ENCODE assay signal across 18 mouse cellular contexts in the genomic region with DNA sequence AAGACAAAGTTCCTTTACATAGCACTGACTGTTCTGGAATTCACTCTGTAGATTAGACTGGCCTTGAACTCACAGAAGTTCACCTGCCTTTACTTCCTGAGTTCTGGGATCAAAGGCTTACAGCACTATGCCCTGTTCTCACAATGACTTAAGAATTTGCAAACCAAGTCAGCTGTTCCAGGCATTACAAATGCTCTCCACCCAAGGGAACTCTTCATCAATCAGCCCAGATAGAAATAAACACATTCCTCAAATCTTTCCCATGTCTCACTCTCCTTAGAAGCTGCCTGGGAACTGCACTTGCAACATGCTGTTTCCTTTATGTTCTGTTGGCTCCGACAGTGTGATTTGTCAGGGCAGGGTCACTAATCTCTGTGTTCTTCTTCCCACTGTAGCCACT. TPM values are rescaled to one million over a fixed set of nuclear protein-coding genes. Genes with fewer than 3 reads are reported as not detected.
A peak's percentile ranks its signal among the peaks of the same experiment; 100 is the strongest.
DNase-seq lines count a peak whose midpoint lies in the region; ATAC-seq and TF ChIP-seq lines count a peak whose summit lies in the region.
"Had no signal": no experiment of that assay in that cellular context is flagged by ENCODE, and none has a peak within 500 bp of the region (broad histone marks: within the 10 kb centered on the region; RNA-seq: fewer than 3 reads in every experiment).

No protein-coding gene starts in this region.

- H3K27me3 ChIP-seq in lung, embryonic 14.5 days (ENCODE audit: insufficient read depth, low read length), result no peaks in the 10 kb centered on the region
- H3K27me3 ChIP-seq in intestine, embryonic 16.5 days (replicated peaks; ENCODE audit: control insufficient read depth, insufficient read depth, low read length), result no peaks in the 10 kb centered on the region
- H3K27me3 ChIP-seq in forebrain, postnatal 0 days (ENCODE audit: insufficient read depth, low read length), result no peaks in the 10 kb centered on the region
- H3K27me3 ChIP-seq: hindbrain, embryonic 15.5 days; limb, embryonic 13.5 days had no signal

- DNase-seq in gastrocnemius, adult 2 months, result no peak
- DNase-seq in gastrocnemius, adult 18-20 months (ENCODE audit: low spot score), result no peak
- DNase-seq in lung, embryonic 14.5 days, result peak; percentile 68
- DNase-seq in lung, adult 18-20 months, result no peak
- DNase-seq in skeletal muscle tissue, adult 2 months (ENCODE audit: low read depth, low spot score), result peak; percentile 50
- DNase-seq in forebrain, postnatal 0 days, result no peak
- DNase-seq in layer of hippocampus, adult 9-11 months, result no peak
- DNase-seq: adrenal gland, postnatal 36 days; cerebellum, adult 11-12 months; heart, postnatal 10 days; kidney, postnatal 25 days; layer of hippocampus, postnatal 36 days had no signal

- no peaks in the 10 kb centered on the region for H3K9me3 ChIP-seq in lung, embryonic 14.5 days (ENCODE audit: low read depth, low read length)
- no peaks in the 10 kb centered on the region for H3K9me3 ChIP-seq in intestine, embryonic 16.5 days (ENCODE audit: control insufficient read depth, low read length)
- peaks cover 3% of the 10 kb centered on the region; the same call in 1 of the 2 replicates for H3K9me3 ChIP-seq in forebrain, postnatal 0 days (ENCODE audit: low read length)
- H3K9me3 ChIP-seq: hindbrain, embryonic 15.5 days; limb, embryonic 13.5 days had no signal

- peak overlapping the region; percentile 75 for H3K27ac ChIP-seq in gastrocnemius, adult 2 months
- peak overlapping the region; percentile 36; the same call in 1 of the 2 replicates for H3K27ac ChIP-seq in lung, embryonic 14.5 days (ENCODE audit: low read depth)
- no peak overlapping the region for H3K27ac ChIP-seq in intestine, embryonic 16.5 days (ENCODE audit: low read length)
- no peak overlapping the region for H3K27ac ChIP-seq in forebrain, postnatal 0 days (ENCODE audit: low read depth, low read length)
- H3K27ac ChIP-seq: hindbrain, embryonic 15.5 days; limb, embryonic 13.5 days had no signal

- ATAC-seq in lung, embryonic 14.5 days (ENCODE audit: insufficient read depth), result peak; percentile 69
- peak; percentile 66 for ATAC-seq in intestine, embryonic 16.5 days
- no peak for ATAC-seq in forebrain, postnatal 0 days

- H3K9ac ChIP-seq in lung, embryonic 14.5 days, result no peak overlapping the region
- no peak overlapping the region for H3K9ac ChIP-seq in intestine, embryonic 16.5 days (ENCODE audit: low read depth, low read length)
- no peak overlapping the region for H3K9ac ChIP-seq in forebrain, postnatal 0 days
- H3K9ac ChIP-seq: hindbrain, embryonic 15.5 days; limb, embryonic 13.5 days had no signal

- TF ChIP-seq CTCF in gastrocnemius, adult 2 months (IDR thresholded peaks at IDR 0.05), result no peak
- TF ChIP-seq CTCF in lung, embryonic 14.5 days (IDR thresholded peaks at IDR 0.05; ENCODE audit: low read depth), result no peak
- no peak for TF ChIP-seq CTCF in forebrain, postnatal 0 days (IDR thresholded peaks at IDR 0.05; ENCODE audit: low read depth)

- H3K4me3 ChIP-seq in gastrocnemius, adult 2 months, result no peak overlapping the region
- no peak overlapping the region for H3K4me3 ChIP-seq in lung, embryonic 14.5 days (ENCODE audit: low read depth, low read length)
- H3K4me3 ChIP-seq in intestine, embryonic 16.5 days (ENCODE audit: low read length), result no peak overlapping the region
- no peak overlapping the region for H3K4me3 ChIP-seq in forebrain, postnatal 0 days (ENCODE audit: low read depth, low read length)
- H3K4me3 ChIP-seq: hindbrain, embryonic 15.5 days; limb, embryonic 13.5 days; myocyte had no signal

- H3K4me1 ChIP-seq in lung, embryonic 14.5 days (ENCODE audit: insufficient read depth), result peaks cover 6% of the 10 kb centered on the region
- H3K4me1 ChIP-seq in intestine, embryonic 16.5 days (ENCODE audit: control insufficient read depth, insufficient read depth, low read length), result peaks cover 6% of the 10 kb centered on the region; the same call in 1 of the 2 replicates
- H3K4me1 ChIP-seq in forebrain, postnatal 0 days (ENCODE audit: insufficient read depth), result no peaks in the 10 kb centered on the region
- H3K4me1 ChIP-seq: hindbrain, embryonic 15.5 days; limb, embryonic 13.5 days had no signal

- H3K36me3 ChIP-seq in lung, embryonic 14.5 days (ENCODE audit: insufficient read depth), result no peaks in the 10 kb centered on the region
- H3K36me3 ChIP-seq in intestine, embryonic 16.5 days (ENCODE audit: control insufficient read depth, insufficient read depth, low read length), result no peaks in the 10 kb centered on the region
- no peaks in the 10 kb centered on the region for H3K36me3 ChIP-seq in forebrain, postnatal 0 days (ENCODE audit: insufficient read depth)
- H3K36me3 ChIP-seq: hindbrain, embryonic 15.5 days; limb, embryonic 13.5 days had no signal

- whole genome bisulfite sequencing in lung, embryonic 14.5 days, result 6% methylated on average over 1 of the region's 1 CpGs
- 29% methylated on average over 1 of the region's 1 CpGs for WGBS in intestine, embryonic 16.5 days
- WGBS in forebrain, postnatal 0 days, result 65% methylated on average over 1 of the region's 1 CpGs

- H3K4me2 ChIP-seq in lung, embryonic 14.5 days, result no peak overlapping the region
- H3K4me2 ChIP-seq in intestine, embryonic 16.5 days (ENCODE audit: low read depth, low read length), result no peak overlapping the region
- no peak overlapping the region for H3K4me2 ChIP-seq in forebrain, postnatal 0 days (ENCODE audit: low read depth)
- H3K4me2 ChIP-seq: hindbrain, embryonic 15.5 days; limb, embryonic 13.5 days had no signal

- intact Hi-C loops in gastrocnemius, adult 2 months (cut with DNase I), result no loop called here

RNA-seq across cellular contexts. Expression of a gene that starts 13.1 kb away (rescaled TPM):
- total RNA-seq in gastrocnemius, adult 2 months (2021), result under 1 TPM; 0.11 to 0.23 TPM
- under 1 TPM; 0.31 to 0.59 TPM for total RNA-seq in gastrocnemius, adult 18-20 months (2021)
- not detected in 2 replicates for polyA plus RNA-seq in lung, embryonic 14.5 days (2014; fragmentation: Nextera tagmentation; extraction: Ambion mirVana)
- polyA plus RNA-seq in intestine, embryonic 16.5 days (2015; fragmentation: Nextera tagmentation; extraction: Ambion mirVana), result 16.7 and 21.7 TPM in 2 replicates
- not detected in 2 replicates for total RNA-seq in forebrain, postnatal 0 days (2014; rRNA removed)
- not detected in 2 replicates for polyA plus RNA-seq in forebrain, postnatal 0 days (2015; fragmentation: Nextera tagmentation; extraction: Ambion mirVana)
- total RNA-seq: adrenal gland, postnatal 36 days; heart, postnatal 10 days; layer of hippocampus, postnatal 36 days; megakaryocyte-erythroid progenitor cell, adult 5-6 weeks had no signal
- polyA plus RNA-seq: cortical plate, adult 2 months; hindbrain, embryonic 15.5 days; limb, embryonic 13.5 days; myocyte had no signal

Comparison
In these comparisons a context has a peak if more than half of its experiments do, and no peak if none do; other contexts are left out.
1. DNase-seq: peak in lung, embryonic 14.5 days (single experiment) and skeletal muscle tissue, adult 2 months (single experiment); none in gastrocnemius, adult 2 months (single experiment), gastrocnemius, adult 18-20 months (single experiment), lung, adult 18-20 months (0 of 2), forebrain, postnatal 0 days (single experiment) and layer of hippocampus, adult 9-11 months (single experiment).
2. H3K27ac ChIP-seq: peak in gastrocnemius, adult 2 months (single experiment) and lung, embryonic 14.5 days (single experiment); none in intestine, embryonic 16.5 days (single experiment) and forebrain, postnatal 0 days (single experiment).